8 mouse cellular contexts compared by ENCODE assay signal in genomic region chr13:28552974-28553750, GRCm38 (mm10).
DNase-seq lines count a peak whose midpoint lies in the region; ATAC-seq and TF ChIP-seq lines count a peak whose summit lies in the region.
"Had no signal": no experiment of that assay in that cellular context is flagged by ENCODE, and none has a peak within 500 bp of the region (broad histone marks: within the 10 kb centered on the region; RNA-seq: fewer than 3 reads in every experiment).

No protein-coding gene starts in this region.

- H3K9me3 ChIP-seq in embryonic facial prominence, embryonic 15.5 days (replicated peaks): no peaks in the 10 kb centered on the region
- no peaks in the 10 kb centered on the region for H3K9me3 ChIP-seq in hindbrain, postnatal 0 days (ENCODE audit: low read length)
- H3K9me3 ChIP-seq in neural tube, embryonic 14.5 days (ENCODE audit: control insufficient read depth, low read length): no peaks in the 10 kb centered on the region
- H3K9me3 ChIP-seq in liver, postnatal 0 days (ENCODE audit: low read length): no peaks in the 10 kb centered on the region

- H3K36me3 ChIP-seq in embryonic facial prominence, embryonic 15.5 days: no peaks in the 10 kb centered on the region
- no peaks in the 10 kb centered on the region for H3K36me3 ChIP-seq in hindbrain, postnatal 0 days (ENCODE audit: insufficient read depth, low read length)
- H3K36me3 ChIP-seq in neural tube, embryonic 14.5 days (ENCODE audit: control insufficient read depth, insufficient read depth, low read length): no peaks in the 10 kb centered on the region
- no peaks in the 10 kb centered on the region for H3K36me3 ChIP-seq in liver, postnatal 0 days (replicated peaks; ENCODE audit: insufficient read depth, low read length)

- H3K27ac ChIP-seq in layer of hippocampus, adult 2 months: peak overlapping the region; percentile 61
- peak overlapping the region; percentile 87 for H3K27ac ChIP-seq in embryonic facial prominence, embryonic 15.5 days (replicated peaks)
- H3K27ac ChIP-seq in hindbrain, postnatal 0 days: peak overlapping the region; percentile 70
- peak overlapping the region; percentile 73 for H3K27ac ChIP-seq in neural tube, embryonic 14.5 days (ENCODE audit: low read depth, low read length)
- no peak overlapping the region for H3K27ac ChIP-seq in liver, postnatal 0 days (ENCODE audit: low read depth)
- H3K27ac ChIP-seq: liver, embryonic 14.5 days had no signal

- TF ChIP-seq EP300 in liver, postnatal 0 days (IDR thresholded peaks at IDR 0.05; ENCODE audit: low read depth): no peak

- WGBS in embryonic facial prominence, embryonic 15.5 days: 17% methylated on average over 10 of the region's 10 CpGs
- 23% methylated on average over 10 of the region's 10 CpGs for WGBS in hindbrain, postnatal 0 days
- WGBS in neural tube, embryonic 14.5 days: 21% methylated on average over 10 of the region's 10 CpGs
- WGBS in liver, postnatal 0 days (ENCODE audit: insufficient replicate concordance): 78% methylated on average over 10 of the region's 10 CpGs

- DNase-seq in layer of hippocampus, adult 2 months (ENCODE audit: low spot score in 2 of 2): no peak
- no peak for DNase-seq in layer of hippocampus, adult 9-10 months (ENCODE audit: low spot score)
- peak; percentile 69 for DNase-seq in hindbrain, postnatal 0 days (ENCODE audit: low spot score)
- DNase-seq in liver, postnatal 0 days: no peak
- no peak for DNase-seq in spleen, postnatal 4 days (ENCODE audit: low spot score in 2 of 2)

- peak overlapping the region; percentile 9; the same call in 1 of the 2 replicates for H3K4me2 ChIP-seq in embryonic facial prominence, embryonic 15.5 days (replicated peaks)
- H3K4me2 ChIP-seq in hindbrain, postnatal 0 days (ENCODE audit: low read depth, low read length): no peak overlapping the region
- peak overlapping the region; percentile 5; the same call in 1 of the 2 replicates for H3K4me2 ChIP-seq in neural tube, embryonic 14.5 days (ENCODE audit: low read depth, low read length)
- no peak overlapping the region for H3K4me2 ChIP-seq in liver, postnatal 0 days (ENCODE audit: low read depth, low read length)

- H3K9ac ChIP-seq in embryonic facial prominence, embryonic 15.5 days: no peak overlapping the region
- H3K9ac ChIP-seq in hindbrain, postnatal 0 days (replicated peaks; ENCODE audit: low read length): no peak overlapping the region
- no peak overlapping the region for H3K9ac ChIP-seq in neural tube, embryonic 14.5 days (replicated peaks; ENCODE audit: low read depth, low read length)
- no peak overlapping the region for H3K9ac ChIP-seq in liver, postnatal 0 days (replicated peaks)
- H3K9ac ChIP-seq: liver, embryonic 14.5 days had no signal

- H3K4me1 ChIP-seq in embryonic facial prominence, embryonic 15.5 days: peaks cover 46% of the 10 kb centered on the region
- H3K4me1 ChIP-seq in hindbrain, postnatal 0 days (ENCODE audit: insufficient read depth, low read length): peaks cover 15% of the 10 kb centered on the region; the same call in 1 of the 2 replicates
- H3K4me1 ChIP-seq in neural tube, embryonic 14.5 days (ENCODE audit: control insufficient read depth, insufficient read depth, low read length): peaks cover 27% of the 10 kb centered on the region
- H3K4me1 ChIP-seq in liver, postnatal 0 days (ENCODE audit: insufficient read depth): no peaks in the 10 kb centered on the region; the same call in 1 of the 2 replicates

- no peak overlapping the region for H3K4me3 ChIP-seq in layer of hippocampus, adult 2 months
- H3K4me3 ChIP-seq in embryonic facial prominence, embryonic 15.5 days (replicated peaks): no peak overlapping the region
- no peak overlapping the region for H3K4me3 ChIP-seq in hindbrain, postnatal 0 days (ENCODE audit: low read length)
- no peak overlapping the region for H3K4me3 ChIP-seq in neural tube, embryonic 14.5 days (ENCODE audit: low read depth, low read length)
- H3K4me3 ChIP-seq in liver, postnatal 0 days (ENCODE audit: low read depth, low read length): no peak overlapping the region

- peak; percentile 61; the same call in 1 of the 2 replicates for ATAC-seq in embryonic facial prominence, embryonic 15.5 days (ENCODE audit: insufficient number of reproducible peaks, low FRiP score, low TSS enrichment, low read depth)
- peak; percentile 70 for ATAC-seq in hindbrain, postnatal 0 days
- ATAC-seq in neural tube, embryonic 14.5 days (ENCODE audit: low read depth): peak; percentile 59; the same call in 1 of the 2 replicates
- no peak for ATAC-seq in liver, postnatal 0 days

- H3K27me3 ChIP-seq in embryonic facial prominence, embryonic 15.5 days: no peaks in the 10 kb centered on the region
- no peaks in the 10 kb centered on the region for H3K27me3 ChIP-seq in hindbrain, postnatal 0 days (ENCODE audit: insufficient read depth, low read length)
- H3K27me3 ChIP-seq in neural tube, embryonic 14.5 days (ENCODE audit: control insufficient read depth, insufficient read depth, low read length): no peaks in the 10 kb centered on the region
- H3K27me3 ChIP-seq in liver, postnatal 0 days (ENCODE audit: insufficient read depth, low read length): no peaks in the 10 kb centered on the region

- no peak for TF ChIP-seq CTCF in layer of hippocampus, adult 2 months (conservative IDR thresholded peaks at IDR 0.05)
- no peak for TF ChIP-seq CTCF in hindbrain, postnatal 0 days (IDR thresholded peaks at IDR 0.05; ENCODE audit: low read depth)
- TF ChIP-seq CTCF in liver, postnatal 0 days (IDR thresholded peaks at IDR 0.05; ENCODE audit: low read depth): no peak

Comparison
In these comparisons a context has a peak if more than half of its experiments do, and no peak if none do; other contexts are left out.
1. H3K4me2 ChIP-seq: peak in embryonic facial prominence, embryonic 15.5 days (single experiment) and neural tube, embryonic 14.5 days (single experiment); none in hindbrain, postnatal 0 days (single experiment) and liver, postnatal 0 days (single experiment).